Mouse (Mus musculus): Measurements from ENCODE around the gene Ctdsp2.

Ctdsp2 gene

DNA sequence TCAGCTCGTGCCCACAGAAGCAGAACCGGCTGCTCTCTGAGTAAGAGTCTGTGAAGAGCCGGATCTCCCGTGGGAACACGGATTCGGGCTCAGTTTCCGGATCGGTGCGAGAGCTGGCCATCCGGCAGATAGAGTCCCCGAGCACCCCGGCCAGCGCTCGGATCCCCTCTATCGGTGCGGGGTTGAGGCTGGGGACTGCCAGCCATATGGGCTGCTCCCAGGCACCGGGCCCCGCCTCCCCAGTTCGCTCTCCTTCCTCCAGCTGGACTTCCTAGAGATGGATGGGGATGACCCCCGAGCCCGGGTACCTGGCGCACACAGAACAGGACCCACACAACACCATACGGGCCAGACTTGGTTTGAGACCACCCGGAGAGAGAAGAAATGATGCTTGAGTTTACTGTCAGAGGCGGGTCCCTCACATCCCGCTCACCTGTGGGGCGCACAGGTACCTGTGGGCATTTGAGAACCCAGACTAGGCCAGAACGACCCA is 62.8 kb downstream of the Ctdsp2 start, which contains the start of the genes Mettl1 and Eef1akmt3:
TSS of gene Mettl1 (plus strand) at position 141 of the 493 bp plus-strand sequence.
TSS of gene Eef1akmt3 (minus strand) at position 240 of the 493 bp plus-strand sequence.
- no peak for TF ChIP-seq GATA4 (IDR thresholded peaks at IDR 0.05; ENCODE audit: insufficient replicate concordance, low read length)

DNA sequence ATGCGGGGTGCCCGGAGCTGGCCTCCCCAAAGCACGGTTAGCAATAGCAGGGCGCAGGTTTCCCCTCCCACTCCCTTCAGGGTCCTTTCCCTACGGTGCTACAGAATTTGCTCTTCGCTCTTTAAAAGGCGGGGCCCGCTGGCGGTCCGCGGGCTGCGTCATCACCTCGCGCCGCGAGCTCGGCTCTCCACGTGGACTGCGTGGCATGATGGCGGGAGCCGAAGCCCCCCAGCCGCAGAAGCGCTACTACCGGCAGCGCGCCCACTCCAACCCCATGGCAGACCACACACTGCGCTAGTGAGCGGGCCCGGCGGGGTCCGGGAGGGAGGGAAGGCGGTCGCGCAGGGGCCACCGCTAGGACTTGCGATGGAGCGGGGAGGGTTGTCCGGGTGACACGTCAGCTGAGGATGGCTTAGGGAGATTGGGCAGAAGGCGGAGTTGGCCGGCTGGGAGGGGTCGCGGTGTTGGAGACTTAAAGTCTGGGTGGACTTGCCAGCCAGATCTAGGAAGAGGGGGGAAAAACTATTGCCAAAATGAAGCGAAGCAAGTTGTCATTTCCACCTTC is 63.3 kb downstream of the Ctdsp2 start:
- no peak; the same call in 1 of the 2 replicates for TF ChIP-seq GATA4 (IDR thresholded peaks at IDR 0.05; ENCODE audit: insufficient replicate concordance, low read length)

DNA sequence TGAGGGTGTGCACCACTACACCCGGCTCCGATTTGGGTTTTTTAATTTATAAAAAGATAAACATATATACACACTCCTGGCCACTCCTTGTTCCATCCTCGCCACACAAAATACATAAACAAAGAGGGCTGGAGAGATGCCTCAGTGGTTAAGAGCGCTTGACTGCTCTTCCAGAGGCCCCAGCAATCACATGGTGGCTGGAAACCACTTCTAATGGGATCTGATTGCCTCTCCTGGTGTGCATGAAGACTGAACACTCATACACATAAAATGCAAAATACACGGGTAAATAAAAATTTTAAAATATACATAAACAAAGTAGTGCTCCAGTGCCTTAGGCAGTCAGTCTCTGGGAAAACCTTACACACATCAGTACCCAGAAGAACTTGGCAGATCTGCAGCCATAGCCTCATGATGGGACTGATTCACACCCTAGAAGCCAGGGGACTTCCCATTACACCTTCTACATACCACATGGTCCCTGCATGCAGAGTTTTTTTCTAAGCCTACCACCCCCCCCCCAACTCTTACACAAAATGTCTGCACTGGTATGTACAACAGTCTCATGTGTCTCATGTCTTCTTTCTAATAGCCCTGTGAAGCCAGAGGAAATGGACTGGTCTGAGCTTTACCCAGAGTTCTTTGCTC is 64.1 kb downstream of the Ctdsp2 start:
- TF ChIP-seq GATA4 (IDR thresholded peaks at IDR 0.05; ENCODE audit: insufficient replicate concordance, low read length) = no peak

GRCm38 (mm10) chr10:127043187-127043586 is 64.7 kb downstream of the Ctdsp2 start:
- TF ChIP-seq GATA4 (IDR thresholded peaks at IDR 0.05; ENCODE audit: insufficient replicate concordance, low read length) = no peak

DNA sequence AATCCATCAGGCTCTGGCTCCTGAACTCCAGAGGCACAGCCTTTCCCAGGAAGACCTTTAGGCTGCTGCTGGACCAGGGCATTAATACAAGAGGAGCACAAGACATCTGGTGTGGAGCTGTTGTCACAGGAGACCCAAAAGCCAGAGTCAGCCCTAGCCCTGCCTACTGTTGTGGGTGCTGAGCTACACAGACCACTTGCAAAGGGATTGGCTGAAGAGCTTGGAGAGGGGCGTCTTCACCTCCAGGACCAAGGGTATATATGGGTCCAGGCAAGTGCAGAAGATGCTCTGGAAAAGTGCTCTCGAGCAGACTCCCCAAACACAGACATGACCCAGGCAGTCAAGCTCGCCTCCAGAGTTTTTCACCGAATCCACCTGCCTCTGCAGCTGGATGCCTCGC is 69.4 kb downstream of the Ctdsp2 start, which contains the start of gene Cyp27b1:
TSS of gene Cyp27b1 (plus strand) at position 297 of the 400 bp plus-strand sequence.
- TF ChIP-seq GATA4 (IDR thresholded peaks at IDR 0.05; ENCODE audit: insufficient replicate concordance, low read length) = no peak

DNA sequence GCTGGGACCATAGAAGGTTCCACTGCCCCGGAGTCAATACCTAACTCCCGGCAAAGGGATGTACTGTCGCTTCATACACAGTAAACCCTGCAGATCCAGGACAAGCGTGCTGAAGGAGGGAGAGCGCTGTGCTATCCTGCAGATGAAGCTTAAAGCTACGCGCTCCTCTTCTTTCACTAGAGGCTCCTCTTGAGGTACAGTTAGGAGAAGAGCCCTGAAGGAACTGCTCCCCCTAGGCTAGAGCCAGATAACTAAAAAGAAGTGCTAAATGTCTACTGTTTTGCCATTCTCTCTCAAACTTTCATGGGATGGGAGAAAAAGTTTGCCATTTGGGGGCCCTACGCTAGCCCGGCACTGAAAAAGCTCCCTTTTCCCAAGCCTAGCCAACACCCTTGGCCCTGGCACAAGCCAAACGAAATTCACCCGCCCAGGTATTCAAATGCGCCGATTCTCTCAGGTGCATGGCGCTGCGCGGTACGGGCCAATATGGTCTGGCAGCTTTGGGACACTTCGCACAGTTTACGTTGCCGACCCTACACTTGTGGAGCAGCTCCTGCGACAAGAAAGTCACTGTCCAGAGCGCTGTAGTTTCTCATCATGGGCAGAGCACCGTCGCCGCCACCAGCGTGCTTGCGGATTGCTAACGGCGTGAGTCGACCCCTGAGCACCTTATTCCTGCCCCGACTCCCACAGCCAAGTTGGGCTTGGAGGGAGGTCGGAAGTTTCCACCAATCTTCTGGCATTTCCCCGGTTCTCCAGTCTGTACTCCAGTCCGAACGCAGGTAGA is 70.3 kb downstream of the Ctdsp2 start:
- no peak for TF ChIP-seq GATA4 (IDR thresholded peaks at IDR 0.05; ENCODE audit: insufficient replicate concordance, low read length)

Measured in liver, adult (tissue).